Mouse (Mus musculus): ENCODE results near the gene P2ry13.

DNA sequence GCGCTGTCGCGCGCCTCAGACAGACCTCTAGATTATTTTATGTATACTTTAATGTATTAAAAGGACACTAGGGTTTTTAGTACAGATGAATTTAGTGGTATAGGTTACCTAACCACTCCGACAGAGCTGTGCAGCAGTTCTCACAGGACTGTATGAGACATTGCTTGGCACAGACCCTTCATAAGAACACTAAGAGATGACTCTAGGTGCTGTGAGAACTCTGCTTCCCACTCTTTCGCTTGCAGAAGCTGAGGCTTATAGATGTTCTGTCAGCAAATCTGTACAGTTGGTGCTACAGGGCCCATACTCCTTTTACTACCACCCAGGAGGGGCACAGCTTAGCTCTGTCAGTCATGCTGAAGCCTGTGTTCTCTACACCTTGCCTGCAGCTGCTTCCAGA, 19.0 kb downstream of the P2ry13 start:
- TF ChIP-seq CTCF (IDR thresholded peaks at IDR 0.05; ENCODE audit: low read depth, low read length) (no peak), GATA2 (IDR thresholded peaks at IDR 0.05; ENCODE audit: borderline replicate concordance, low read depth, low read length) (no peak), TAL1 (conservative IDR thresholded peaks at IDR 0.05; ENCODE audit: low read depth, low read length) (no peak), GATA1 (IDR thresholded peaks at IDR 0.05; ENCODE audit: borderline replicate concordance, low read length) (no peak), POLR2AphosphoS5 (IDR thresholded peaks at IDR 0.05; ENCODE audit: insufficient replicate concordance, low read depth, low read length) (no peak)

All from G1E (cell line).